Mouse (Mus musculus) lung, adult 2 months (tissue): ENCODE measurements around the gene Sdsl.

Experiments
- CTCF ChIP-seq: fragments of 200-500 bp; IDR thresholded peaks from 2 replicates; pipeline ENCODE4 v1.5.1; 2011; ENCODE audit warnings: mild to moderate bottlenecking, low read length, control low read depth; ENCODE audit not compliant: insufficient read depth
- POLR2A ChIP-seq: fragments of 200-500 bp; IDR thresholded peaks from 2 replicates; pipeline ENCODE4 v1.6.1; 2011; ENCODE audit warnings: low read depth, mild to moderate bottlenecking, control low read depth, low read length, borderline replicate concordance; ENCODE audit errors: extremely low read depth

DNA sequence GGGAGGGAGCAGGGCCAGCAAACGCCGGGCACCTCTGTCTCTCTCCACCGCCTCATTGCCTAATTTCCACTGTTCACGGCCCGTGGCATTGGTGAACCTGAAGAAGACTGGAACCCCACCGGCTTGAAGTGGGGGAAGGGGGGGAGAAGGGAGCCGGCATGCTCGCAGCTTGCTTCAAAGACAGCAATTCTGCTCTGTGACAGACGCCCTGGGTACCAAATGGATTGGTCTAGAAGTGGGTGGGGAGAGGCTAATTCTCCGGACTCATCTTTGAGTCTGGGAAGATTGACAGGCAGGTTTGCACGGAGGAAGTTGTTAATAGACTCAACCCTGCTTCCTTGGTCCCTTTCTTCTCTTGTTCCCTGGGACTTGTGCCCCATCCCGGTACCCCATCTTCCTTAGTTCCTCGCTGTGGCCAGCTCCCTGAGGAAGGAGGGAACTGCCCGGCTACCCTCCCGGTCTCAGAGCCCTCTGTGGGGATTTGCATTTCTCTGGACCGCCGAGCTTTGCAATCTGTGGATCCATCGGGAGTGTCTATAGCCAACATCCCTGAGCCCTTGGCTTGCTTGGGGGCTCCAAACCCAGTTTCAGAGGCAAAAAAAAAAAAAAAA is 35.6 kb downstream of the Sdsl start:
- TF ChIP-seq CTCF (no peak), POLR2A (no peak)
